Mouse (Mus musculus) forebrain, postnatal 0 days (tissue): ENCODE results near the gene Gm9887. TPM values are rescaled to one million over a fixed set of nuclear protein-coding genes. Genes with fewer than 3 reads are reported as not detected.

Experiments used
- ATAC-seq: fragments of 200-750 bp; cut with Nextera tagmentation; 2 replicates; pipeline ENCODE4 v1.8.0; 2017; ENCODE audit warnings: mild to moderate bottlenecking, moderate library complexity
- DNase-seq: peaks from one replicate; pipeline ENCODE4 v3.0.0-alpha.2; 2015
- H3K27ac ChIP-seq: fragments of 300-500 bp; sonication (generic); 2 replicates; pipeline ENCODE4 v1.5.1; 2014; ENCODE audit warnings: low read depth, mild to moderate bottlenecking, antibody characterized with exemption, low read length, moderate library complexity, mixed read lengths
- H3K27me3 ChIP-seq: fragments of 300-500 bp; sonication (generic); 2 replicates; pipeline ENCODE4 v1.6.1; 2014; ENCODE audit warnings: mild to moderate bottlenecking, low read length, mixed read lengths; ENCODE audit not compliant: insufficient read depth
- H3K36me3 ChIP-seq: fragments of 300-500 bp; sonication (generic); 2 replicates; pipeline ENCODE4 v1.6.1; 2014; ENCODE audit warnings: mild to moderate bottlenecking, moderate library complexity; ENCODE audit not compliant: insufficient read depth
- H3K4me1 ChIP-seq: fragments of 300-500 bp; sonication (generic); 2 replicates; pipeline ENCODE4 v1.6.1; 2014; ENCODE audit warnings: antibody characterized with exemption; ENCODE audit not compliant: insufficient read depth
- H3K4me2 ChIP-seq: fragments of 300-500 bp; sonication (generic); 2 replicates; pipeline ENCODE4 v1.6.1; 2014; ENCODE audit warnings: low read depth, mild to moderate bottlenecking, moderate library complexity
- H3K4me3 ChIP-seq: fragments of 300-500 bp; sonication (generic); 2 replicates; pipeline ENCODE4 v1.5.1; 2014; ENCODE audit warnings: low read depth, low read length, mixed read lengths
- H3K9ac ChIP-seq: fragments of 300-500 bp; sonication (generic); 2 replicates; pipeline ENCODE4 v1.6.1; 2014; ENCODE audit warnings: mild to moderate bottlenecking
- H3K9me3 ChIP-seq: fragments of 300-500 bp; sonication (generic); 2 replicates; pipeline ENCODE4 v1.6.1; 2016; ENCODE audit warnings: low read length
- CTCF ChIP-seq: sonication (generic); IDR thresholded peaks from 2 replicates; pipeline ENCODE4 v1.5.1; 2016; ENCODE audit warnings: antibody characterized with exemption, control low read depth, low read depth
- WGBS: fragments of 180-500 bp; shearing (Covaris S2); extraction: QIAGEN DNeasy Blood & Tissue Kit; methylation state at CpG from one replicate; pipeline ENCODE4 v1.1.7; 2014; 5-methylcytosine and 5-hydroxymethylcytosine counted together
- polyA plus RNA-seq: library from polyadenylated mRNA; unstranded; fragments of >200 nt; fragmentation: Nextera tagmentation; extraction: Ambion mirVana; gene quantifications from 2 replicates; pipeline ENCODE4 v1.2.1, GENCODE M21; 2015
- total RNA-seq: library from RNA; depleted of rRNA; stranded (reverse); fragments of >200 nt; gene quantifications from 2 replicates; pipeline ENCODE4 v1.2.3, GENCODE M21; 2014

The Gm9887 gene
- total and polyA plus RNA-seq, 2 experiments from 2014 or later = 1.8 TPM

DNA sequence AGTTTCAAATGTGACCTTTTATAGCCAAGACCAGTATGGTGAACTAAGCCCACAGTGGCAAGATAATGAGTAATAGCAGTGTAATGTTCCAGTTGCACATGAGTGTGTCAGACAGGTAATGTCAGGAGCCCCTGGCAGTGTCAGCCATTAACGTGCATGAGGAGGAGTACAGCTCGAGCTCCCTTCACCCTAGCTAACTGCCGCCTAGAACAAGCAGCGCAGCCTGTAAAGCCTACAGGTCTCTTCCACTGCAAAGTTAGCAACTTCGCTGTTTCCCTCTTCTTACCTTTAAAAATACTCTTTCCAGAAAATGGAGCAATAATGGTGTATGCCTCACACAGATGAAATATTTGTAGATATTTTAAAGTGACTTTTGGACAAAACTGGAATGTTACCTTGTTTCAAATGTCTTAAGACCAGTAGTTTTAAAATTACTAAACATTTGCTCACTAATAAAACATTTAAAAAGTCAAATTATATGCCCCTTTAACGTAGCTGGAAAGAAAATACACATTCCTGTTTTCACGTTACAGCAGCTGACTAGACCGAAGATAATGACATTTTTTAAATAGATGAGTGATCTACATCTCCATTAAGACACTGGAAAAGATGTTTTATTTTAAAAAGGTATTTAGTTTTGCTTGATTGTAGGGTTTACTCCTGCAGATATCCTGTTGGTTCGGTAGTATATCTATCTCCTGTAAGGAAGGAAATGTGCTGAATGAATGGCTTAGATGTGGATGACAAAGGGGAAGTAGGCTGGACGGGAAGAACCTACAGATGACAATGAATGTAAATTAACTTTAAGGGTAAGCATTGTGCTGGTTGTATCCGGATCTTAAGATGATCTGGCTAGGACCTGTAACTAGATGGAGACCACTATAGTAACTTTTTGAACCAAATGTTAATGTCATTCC lies 1.9 kb upstream of the Gm9887 start:
- H3K9ac ChIP-seq = peak overlapping the region; percentile 92
- WGBS = 41% methylated on average over 11 of the region's 11 CpGs
- TF ChIP-seq CTCF = no peak
- no peak overlapping the region for H3K27ac ChIP-seq
- no peaks in the 10 kb centered on the region for H3K27me3 ChIP-seq
- H3K4me1 ChIP-seq = peaks cover 12% of the 10 kb centered on the region; the same call in 1 of the 2 replicates
- DNase-seq = no peak
- no peaks in the 10 kb centered on the region for H3K9me3 ChIP-seq
- H3K36me3 ChIP-seq = no peaks in the 10 kb centered on the region
- no peak for ATAC-seq
- H3K4me3 ChIP-seq = peak overlapping the region; percentile 100
- peak overlapping the region; percentile 88 for H3K4me2 ChIP-seq

DNA sequence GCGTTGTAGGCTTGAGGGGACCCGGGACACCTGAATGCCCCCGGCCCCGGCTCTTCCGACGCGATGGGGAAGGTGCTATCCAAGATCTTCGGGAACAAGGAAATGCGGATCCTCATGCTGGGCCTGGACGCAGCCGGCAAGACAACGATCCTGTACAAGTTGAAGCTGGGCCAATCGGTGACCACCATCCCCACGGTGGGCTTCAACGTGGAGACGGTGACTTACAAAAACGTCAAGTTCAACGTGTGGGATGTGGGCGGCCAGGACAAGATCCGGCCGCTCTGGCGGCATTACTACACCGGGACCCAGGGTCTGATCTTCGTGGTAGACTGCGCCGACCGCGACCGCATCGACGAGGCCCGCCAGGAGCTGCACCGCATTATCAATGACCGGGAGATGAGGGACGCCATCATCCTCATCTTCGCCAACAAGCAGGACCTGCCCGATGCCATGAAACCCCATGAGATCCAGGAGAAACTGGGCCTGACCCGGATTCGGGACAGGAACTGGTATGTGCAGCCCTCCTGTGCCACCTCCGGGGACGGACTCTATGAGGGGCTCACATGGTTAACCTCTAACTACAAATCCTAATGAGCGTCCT lies 573 bp upstream of the Gm9887 start:
- Histone ChIP-seq H3K4me3 (peak overlapping the region; percentile 100), H3K9ac (peak overlapping the region; percentile 92), H3K27me3 (no peaks in the 10 kb centered on the region), H3K4me1 (peaks cover 12% of the 10 kb centered on the region; the same call in 1 of the 2 replicates), H3K36me3 (no peaks in the 10 kb centered on the region), H3K9me3 (no peaks in the 10 kb centered on the region), H3K27ac (peak overlapping the region; percentile 95), H3K4me2 (peak overlapping the region; percentile 88)
- WGBS = under 1% methylated on average over 42 of the region's 42 CpGs
- DNase-seq (peak; percentile 25), ATAC-seq (0 out of 2 replicates have a peak, but pooled peaks have one; percentile 0)
- TF ChIP-seq CTCF = no peak

DNA sequence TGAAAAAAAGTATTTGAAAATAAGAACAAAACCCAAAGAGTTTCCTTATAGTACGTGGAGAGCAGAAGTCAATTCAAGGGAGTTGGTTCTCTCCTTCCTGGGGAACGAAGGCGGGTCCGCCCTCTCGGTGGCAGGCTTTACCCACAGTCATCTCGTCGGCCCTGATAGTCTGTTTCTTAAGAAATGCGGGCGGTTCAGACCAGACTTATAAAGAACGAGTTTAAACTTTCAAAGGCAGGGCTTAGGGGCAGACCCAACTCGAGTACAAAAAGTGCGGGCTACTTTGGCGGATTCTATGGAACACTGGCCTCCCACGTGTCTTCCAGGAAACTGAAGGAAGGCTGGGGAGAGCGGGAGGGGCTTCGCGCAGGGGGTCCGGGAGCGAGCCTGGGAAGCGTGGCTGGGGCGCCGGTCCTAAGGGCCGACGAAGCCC lies 821 bp downstream of the Gm9887 start:
- peak; percentile 58 for TF ChIP-seq CTCF
- Histone ChIP-seq H3K27ac (peak overlapping the region; percentile 95), H3K4me2 (peak overlapping the region; percentile 88), H3K36me3 (no peaks in the 10 kb centered on the region), H3K4me3 (peak overlapping the region; percentile 100), H3K4me1 (peaks cover 12% of the 10 kb centered on the region; the same call in 1 of the 2 replicates), H3K9me3 (no peaks in the 10 kb centered on the region), H3K9ac (peak overlapping the region; percentile 92), H3K27me3 (no peaks in the 10 kb centered on the region)
- under 1% methylated on average over 24 of the region's 24 CpGs for WGBS
- DNase-seq (no peak), ATAC-seq (peak; percentile 87)

DNA sequence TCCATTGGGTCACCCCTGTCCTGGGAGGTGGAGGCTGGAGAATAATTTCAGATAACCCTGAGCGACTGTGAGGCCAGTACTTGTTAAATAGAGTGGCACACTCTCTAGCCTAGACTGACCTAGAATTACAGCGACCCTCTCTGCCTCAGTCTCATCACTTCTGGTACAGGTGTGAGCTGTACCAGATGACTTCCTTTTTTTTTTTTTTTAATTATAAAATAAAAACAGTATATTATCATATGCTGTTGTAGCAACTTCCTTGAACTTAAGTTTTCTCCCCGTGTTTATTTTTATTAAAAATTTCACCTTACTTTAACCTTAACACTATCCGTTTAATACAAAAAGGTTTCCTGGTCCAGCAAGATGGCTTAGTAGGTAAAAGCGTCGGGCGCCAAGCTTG lies 1.3 kb downstream of the Gm9887 start:
- Histone ChIP-seq H3K27me3 (no peaks in the 10 kb centered on the region), H3K4me2 (peak overlapping the region; percentile 88), H3K36me3 (no peaks in the 10 kb centered on the region), H3K4me3 (peak overlapping the region; percentile 100), H3K9ac (no peak overlapping the region), H3K9me3 (no peaks in the 10 kb centered on the region), H3K4me1 (peaks cover 12% of the 10 kb centered on the region; the same call in 1 of the 2 replicates), H3K27ac (no peak overlapping the region)
- no peak for DNase-seq
- WGBS = 13% methylated on average over 7 of the region's 7 CpGs
- no peak for ATAC-seq
- no peak for TF ChIP-seq CTCF

DNA sequence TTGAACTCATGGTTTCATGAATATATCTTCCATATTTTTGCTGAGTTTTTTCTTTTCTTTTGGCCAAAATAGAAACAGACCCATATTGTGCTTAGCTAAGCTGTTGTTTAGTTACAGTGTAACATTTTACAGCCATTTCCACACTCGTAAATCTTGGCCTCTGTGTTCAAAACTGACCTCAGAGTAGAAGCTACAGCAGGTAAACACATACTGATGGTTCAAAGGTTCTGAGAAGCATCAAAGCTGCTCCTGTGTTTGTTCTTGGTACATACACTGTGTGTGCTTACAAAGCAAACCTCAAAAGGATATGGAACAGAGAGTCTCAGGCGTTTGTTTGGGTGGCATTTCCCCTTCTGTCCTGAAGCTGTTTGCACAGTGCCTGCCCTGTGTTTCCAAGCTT lies 4.7 kb downstream of the Gm9887 start:
- Histone ChIP-seq H3K27me3 (no peaks in the 10 kb centered on the region), H3K4me3 (no peak overlapping the region), H3K27ac (no peak overlapping the region), H3K4me2 (no peak overlapping the region), H3K9ac (no peak overlapping the region), H3K9me3 (no peaks in the 10 kb centered on the region), H3K36me3 (no peaks in the 10 kb centered on the region), H3K4me1 (no peaks in the 10 kb centered on the region)
- ATAC-seq = no peak
- WGBS = 73% methylated on average over 2 of the region's 2 CpGs
- TF ChIP-seq CTCF = no peak
- DNase-seq = no peak

DNA sequence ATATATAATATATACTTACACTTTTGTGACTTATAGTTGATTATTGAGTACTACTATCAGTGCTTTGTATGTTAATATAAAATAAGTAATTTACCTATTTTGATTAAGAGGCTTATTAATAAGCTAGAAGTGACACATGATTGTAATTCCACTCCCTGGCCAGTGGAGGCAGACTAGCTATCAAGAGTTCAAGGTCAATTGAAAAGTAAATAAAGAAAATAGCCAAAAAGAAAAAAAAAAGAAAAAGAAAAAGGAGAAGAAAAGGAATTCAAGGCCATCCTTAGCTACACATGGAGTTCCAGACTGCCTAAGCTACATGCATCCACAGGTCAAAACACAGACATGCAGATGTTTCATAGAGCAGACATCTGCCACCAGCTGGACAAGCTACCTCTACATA lies 5.8 kb downstream of the Gm9887 start:
- DNase-seq = no peak
- peak; percentile 37 for TF ChIP-seq CTCF

DNA sequence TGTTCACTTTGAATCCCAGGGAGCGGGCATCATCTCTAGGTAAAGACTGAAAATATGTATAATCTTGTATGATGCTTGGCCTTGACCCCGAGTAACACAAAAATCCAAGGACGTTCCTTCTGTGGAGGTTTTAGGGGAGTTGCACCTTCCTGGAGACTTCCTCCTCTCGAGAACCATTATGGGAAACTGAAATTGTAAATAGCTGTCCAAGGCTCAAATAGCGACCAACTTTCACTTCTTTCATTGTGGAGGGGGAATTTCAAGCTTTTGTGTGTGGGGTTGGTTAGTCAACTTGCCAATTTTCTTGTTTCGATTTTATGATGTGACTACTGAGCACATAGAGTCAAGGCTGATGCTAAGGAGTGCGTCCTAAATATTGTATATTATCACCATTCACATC lies 6.5 kb downstream of the Gm9887 start:
- H3K4me2 ChIP-seq = no peak overlapping the region
- DNase-seq = no peak
- H3K4me1 ChIP-seq = no peaks in the 10 kb centered on the region
- no peak for TF ChIP-seq CTCF
- H3K27ac ChIP-seq = no peak overlapping the region
- H3K36me3 ChIP-seq = no peaks in the 10 kb centered on the region
- H3K27me3 ChIP-seq = no peaks in the 10 kb centered on the region
- no peaks in the 10 kb centered on the region for H3K9me3 ChIP-seq
- H3K4me3 ChIP-seq = no peak overlapping the region
- H3K9ac ChIP-seq = no peak overlapping the region
- WGBS = 82% methylated on average over 7 of the region's 7 CpGs
- ATAC-seq = no peak

More for the DNA sequence above, 5.8 kb downstream of the Gm9887 start:
- H3K9me3 ChIP-seq = no peaks in the 10 kb centered on the region
- no peak overlapping the region for H3K4me3 ChIP-seq
- no peaks in the 10 kb centered on the region for H3K36me3 ChIP-seq
- H3K9ac ChIP-seq = no peak overlapping the region
- no peaks in the 10 kb centered on the region for H3K27me3 ChIP-seq
- H3K27ac ChIP-seq = no peak overlapping the region
- ATAC-seq = no peak
- no peak overlapping the region for H3K4me2 ChIP-seq
- no peaks in the 10 kb centered on the region for H3K4me1 ChIP-seq
